Mouse (Mus musculus) limb, embryonic 13.5 days (tissue): ENCODE data around the gene Arrdc3. TPM values are rescaled to one million over a fixed set of nuclear protein-coding genes. Genes with fewer than 3 reads are reported as not detected.

ENCODE experiments used
- ATAC-seq: fragments of 200-750 bp; cut with Nextera tagmentation; 2 replicates; pipeline ENCODE4 v1.8.0; 2017; ENCODE audit warnings: low read depth, moderate number of reproducible peaks, moderate TSS enrichment; ENCODE audit not compliant: low FRiP score
- H3K27ac ChIP-seq: fragments of 300-500 bp; sonication (generic); 2 replicates; pipeline ENCODE4 v1.5.1; 2015; ENCODE audit warnings: inconsistent platforms, mild to moderate bottlenecking, moderate library complexity
- H3K27me3 ChIP-seq: fragments of 300-500 bp; sonication (generic); 2 replicates; pipeline ENCODE4 v1.6.1; 2015; ENCODE audit warnings: mild to moderate bottlenecking, inconsistent platforms
- H3K36me3 ChIP-seq: fragments of 300-500 bp; sonication (generic); 2 replicates; pipeline ENCODE4 v1.6.1; 2015; ENCODE audit warnings: inconsistent platforms, mild to moderate bottlenecking, moderate library complexity
- H3K4me1 ChIP-seq: fragments of 300-500 bp; sonication (generic); 2 replicates; pipeline ENCODE4 v1.6.1; 2015; ENCODE audit warnings: inconsistent platforms
- H3K4me2 ChIP-seq: fragments of 300-500 bp; sonication (generic); replicated peaks from 2 replicates; pipeline ENCODE4 v1.6.1; 2015; ENCODE audit warnings: inconsistent platforms, mild to moderate bottlenecking, moderate library complexity
- H3K4me3 ChIP-seq: fragments of 300-500 bp; sonication (generic); 2 replicates; pipeline ENCODE4 v1.5.1; 2015; ENCODE audit warnings: moderate library complexity, mild to moderate bottlenecking, inconsistent platforms
- H3K9ac ChIP-seq: fragments of 300-500 bp; sonication (generic); 2 replicates; pipeline ENCODE4 v1.6.1; 2015; ENCODE audit warnings: mild to moderate bottlenecking, inconsistent platforms
- H3K9me3 ChIP-seq: fragments of 300-500 bp; sonication (generic); 2 replicates; pipeline ENCODE4 v1.6.1; 2016; ENCODE audit warnings: inconsistent platforms
- WGBS: fragments of 180-500 bp; shearing (Covaris S2); methylation state at CpG from one replicate; pipeline ENCODE4 v1.1.7; 2015; 5-methylcytosine and 5-hydroxymethylcytosine counted together
- polyA plus RNA-seq: library from polyadenylated mRNA; unstranded; fragments of >200 nt; fragmentation: Nextera tagmentation; extraction: Ambion mirVana; gene quantifications from 2 replicates; pipeline ENCODE4 v1.2.1, GENCODE M21; 2015

Arrdc3 gene
- polyA plus RNA-seq = 75.6 and 77.1 TPM in 2 replicates

- peaks cover 7% of the 10 kb centered on the region for H3K36me3 ChIP-seq
- peak within 1 kb of the TSS; percentile 88 for H3K4me3 ChIP-seq
- ATAC-seq = peak; percentile 65
- peaks cover 3% of the 10 kb centered on the region for H3K4me1 ChIP-seq
- no peaks in the 10 kb centered on the region for H3K9me3 ChIP-seq
- peak within 1 kb of the TSS; percentile 100 for H3K27ac ChIP-seq
- WGBS = under 1% methylated on average over 26 of the region's 31 CpGs
- H3K27me3 ChIP-seq = no peaks in the 10 kb centered on the region
- H3K9ac ChIP-seq = peak within 1 kb of the TSS; percentile 99
- H3K4me2 ChIP-seq = peak within 1 kb of the TSS; percentile 65
Measured at GRCm38 (mm10) chr13:80883190-80883589, at the start of gene Arrdc3. Gene Arrdc3 (plus strand): TSS chr13:80883384.

- no peaks in the 10 kb centered on the region for H3K4me1 ChIP-seq
- H3K9ac ChIP-seq = no peak overlapping the region
- H3K27me3 ChIP-seq = no peaks in the 10 kb centered on the region
- H3K27ac ChIP-seq = no peak overlapping the region
- H3K9me3 ChIP-seq = no peaks in the 10 kb centered on the region
- H3K36me3 ChIP-seq = no peaks in the 10 kb centered on the region
- ATAC-seq = no peak
- H3K4me3 ChIP-seq = no peak overlapping the region
- no peak overlapping the region for H3K4me2 ChIP-seq
- 12% methylated on average over 5 of the region's 5 CpGs for WGBS
Measured at GRCm38 (mm10) chr13:80862215-80862614, 21.0 kb upstream of the Arrdc3 start.

- H3K9me3 ChIP-seq = no peaks in the 10 kb centered on the region
- H3K36me3 ChIP-seq = no peaks in the 10 kb centered on the region
- no peaks in the 10 kb centered on the region for H3K27me3 ChIP-seq
- WGBS = 67% methylated on average over 3 of the region's 3 CpGs
- H3K4me1 ChIP-seq = no peaks in the 10 kb centered on the region
- no peak overlapping the region for H3K27ac ChIP-seq
- no peak overlapping the region for H3K4me3 ChIP-seq
- no peak; the same call in 1 of the 2 replicates for ATAC-seq
- no peak overlapping the region for H3K4me2 ChIP-seq
- H3K9ac ChIP-seq = no peak overlapping the region
Measured at GRCm38 (mm10) chr13:80864195-80864594, 19.0 kb upstream of the Arrdc3 start.

- ATAC-seq = no peak
- Histone ChIP-seq H3K9ac (no peak overlapping the region), H3K27ac (no peak overlapping the region), H3K4me1 (no peaks in the 10 kb centered on the region), H3K9me3 (no peaks in the 10 kb centered on the region), H3K4me3 (no peak overlapping the region), H3K36me3 (no peaks in the 10 kb centered on the region), H3K4me2 (no peak overlapping the region), H3K27me3 (no peaks in the 10 kb centered on the region)
- 86% methylated on average over 5 of the region's 5 CpGs for WGBS
Measured at GRCm38 (mm10) chr13:80875126-80875525, 8.1 kb upstream of the Arrdc3 start.

GRCm38 (mm10) chr13:80880756-80881155, 2.4 kb upstream of the Arrdc3 start:
- no peaks in the 10 kb centered on the region for H3K27me3 ChIP-seq
- no peak overlapping the region for H3K4me3 ChIP-seq
- no peak for ATAC-seq
- H3K9me3 ChIP-seq = no peaks in the 10 kb centered on the region
- no peaks in the 10 kb centered on the region; the same call in 1 of the 2 replicates for H3K4me1 ChIP-seq
- H3K9ac ChIP-seq = no peak overlapping the region
- H3K27ac ChIP-seq = no peak overlapping the region
- no peaks in the 10 kb centered on the region for H3K36me3 ChIP-seq
- 81% methylated on average over 4 of the region's 4 CpGs for WGBS
- no peak overlapping the region for H3K4me2 ChIP-seq

GRCm38 (mm10) chr13:80881722-80882500, 1.3 kb upstream of the Arrdc3 start:
- Histone ChIP-seq H3K9ac (no peak overlapping the region), H3K27ac (peak overlapping the region; percentile 100; the same call in 1 of the 2 replicates), H3K9me3 (no peaks in the 10 kb centered on the region), H3K4me2 (no peak overlapping the region), H3K4me3 (no peak overlapping the region), H3K36me3 (no peaks in the 10 kb centered on the region), H3K27me3 (no peaks in the 10 kb centered on the region), H3K4me1 (peaks cover 2% of the 10 kb centered on the region)
- ATAC-seq = no peak
- 17% methylated on average over 6 of the region's 6 CpGs for WGBS

GRCm38 (mm10) chr13:80882716-80883135, 458 bp upstream of the Arrdc3 start:
- peak; percentile 39 for ATAC-seq
- WGBS = under 1% methylated on average over 23 of the region's 23 CpGs
- no peaks in the 10 kb centered on the region for H3K9me3 ChIP-seq
- peaks cover 2% of the 10 kb centered on the region for H3K36me3 ChIP-seq
- H3K27me3 ChIP-seq = no peaks in the 10 kb centered on the region
- H3K4me1 ChIP-seq = peaks cover 3% of the 10 kb centered on the region
- H3K4me3 ChIP-seq = peak overlapping the region; percentile 88
- H3K27ac ChIP-seq = peak overlapping the region; percentile 100
- H3K4me2 ChIP-seq = peak overlapping the region; percentile 62
- H3K9ac ChIP-seq = peak overlapping the region; percentile 99

GRCm38 (mm10) chr13:80883649-80884376, 629 bp downstream of the Arrdc3 start:
- H3K27ac ChIP-seq = peak overlapping the region; percentile 100
- peaks cover 3% of the 10 kb centered on the region for H3K4me1 ChIP-seq
- H3K27me3 ChIP-seq = no peaks in the 10 kb centered on the region
- ATAC-seq = no peak
- WGBS = under 1% methylated on average over 23 of the region's 23 CpGs
- peaks cover 9% of the 10 kb centered on the region for H3K36me3 ChIP-seq
- peak overlapping the region; percentile 99 for H3K9ac ChIP-seq
- no peaks in the 10 kb centered on the region for H3K9me3 ChIP-seq
- H3K4me3 ChIP-seq = peak overlapping the region; percentile 88
- H3K4me2 ChIP-seq = peak overlapping the region; percentile 65

- Histone ChIP-seq H3K9ac (peak overlapping the region; percentile 99), H3K27me3 (no peaks in the 10 kb centered on the region), H3K4me1 (peaks cover 3% of the 10 kb centered on the region), H3K27ac (peak overlapping the region; percentile 100), H3K4me2 (peak overlapping the region; percentile 65), H3K4me3 (peak overlapping the region; percentile 88), H3K9me3 (no peaks in the 10 kb centered on the region), H3K36me3 (peaks cover 11% of the 10 kb centered on the region)
- under 1% methylated on average over 15 of the region's 15 CpGs for WGBS
- ATAC-seq = no peak
Measured at GRCm38 (mm10) chr13:80884377-80884983, 1.3 kb downstream of the Arrdc3 start.

- Histone ChIP-seq H3K27ac (peak overlapping the region; percentile 100), H3K9ac (peak overlapping the region; percentile 99), H3K4me3 (peak overlapping the region; percentile 88), H3K36me3 (peaks cover 15% of the 10 kb centered on the region), H3K4me1 (peaks cover 3% of the 10 kb centered on the region), H3K9me3 (no peaks in the 10 kb centered on the region), H3K27me3 (no peaks in the 10 kb centered on the region), H3K4me2 (peak overlapping the region; percentile 65)
- under 1% methylated on average over 47 of the region's 47 CpGs for WGBS
- ATAC-seq = peak; percentile 87
Measured at GRCm38 (mm10) chr13:80885103-80885833, 2.1 kb downstream of the Arrdc3 start.

- H3K9me3 ChIP-seq = no peaks in the 10 kb centered on the region
- peak; percentile 91 for ATAC-seq
- peak overlapping the region; percentile 99 for H3K9ac ChIP-seq
- peaks cover 23% of the 10 kb centered on the region for H3K36me3 ChIP-seq
- under 1% methylated on average over 72 of the region's 72 CpGs for WGBS
- H3K27ac ChIP-seq = peak overlapping the region; percentile 100
- H3K4me1 ChIP-seq = peaks cover 3% of the 10 kb centered on the region
- peak overlapping the region; percentile 88 for H3K4me3 ChIP-seq
- no peaks in the 10 kb centered on the region for H3K27me3 ChIP-seq
- peak overlapping the region; percentile 65 for H3K4me2 ChIP-seq
Measured at GRCm38 (mm10) chr13:80885834-80886663, 2.9 kb downstream of the Arrdc3 start.
